Mouse (Mus musculus) ES-E14 (cell line): ENCODE data around the gene Cadm1. TPM values are rescaled to one million over a fixed set of nuclear protein-coding genes. Genes with fewer than 3 reads are reported as not detected.

Experiments used
- DNase-seq: peaks from one replicate; pipeline ENCODE4 v3.0.0-alpha.2; 2013; ENCODE audit warnings: low read depth, low spot score
- H3K27ac ChIP-seq: 2 replicates; pipeline ENCODE4 v1.5.1; 2012; ENCODE audit warnings: low read depth, mild to moderate bottlenecking, low read length, moderate library complexity, mixed read lengths; ENCODE audit not compliant: poor library complexity, insufficient read depth, severe bottlenecking
- H3K36me3 ChIP-seq: 2 replicates; pipeline ENCODE4 v1.6.1; 2012; ENCODE audit warnings: mild to moderate bottlenecking, low read length, moderate library complexity, mixed read lengths; ENCODE audit not compliant: control insufficient read depth, poor library complexity, insufficient read depth, severe bottlenecking
- H3K4me1 ChIP-seq, 2 experiments: fragments of 150-350 bp in 1 of 2; sonication (generic) in 1 of 2; 2 replicates each; pipeline ENCODE4 v1.6.1; 2012; ENCODE audit warnings: low read length in 2 of 2, mild to moderate bottlenecking in 1 of 2, mixed read lengths in 1 of 2; ENCODE audit not compliant: control insufficient read depth in 2 of 2, insufficient read depth in 2 of 2, poor library complexity in 1 of 2
- H3K4me3 ChIP-seq, 2 experiments: fragments of 150-350 bp in 1 of 2; sonication (generic) in 1 of 2; 2 replicates each; pipeline ENCODE4 v1.5.1; 2012; ENCODE audit warnings: low read length in 2 of 2, low read depth in 1 of 2, mild to moderate bottlenecking in 1 of 2, mixed read lengths in 1 of 2; ENCODE audit not compliant: insufficient read depth in 1 of 2, poor library complexity in 1 of 2, severe bottlenecking in 1 of 2
- H3K9ac ChIP-seq: 2 replicates; pipeline ENCODE4 v1.6.1; 2012; ENCODE audit warnings: low read depth, mild to moderate bottlenecking, low read length, mixed read lengths; ENCODE audit not compliant: poor library complexity, insufficient read depth, severe bottlenecking
- H3K9me3 ChIP-seq: fragments of 150-350 bp; sonication (generic); 2 replicates; pipeline ENCODE4 v1.6.1; 2012; ENCODE audit warnings: low read depth, mild to moderate bottlenecking, low read length; ENCODE audit not compliant: control insufficient read depth, insufficient read depth
- CHD2 ChIP-seq: IDR thresholded peaks from 2 replicates; pipeline ENCODE4 v1.6.1; 2014; ENCODE audit warnings: mild to moderate bottlenecking, low read depth, low read length, inconsistent platforms
- HCFC1 ChIP-seq: IDR thresholded peaks from 2 replicates; pipeline ENCODE4 v1.6.1; 2012; ENCODE audit warnings: low read length, inconsistent platforms, borderline replicate concordance; ENCODE audit not compliant: insufficient read depth
- MAFK ChIP-seq: IDR thresholded peaks from 2 replicates; pipeline ENCODE4 v1.6.1; 2014; ENCODE audit warnings: mild to moderate bottlenecking, low read depth, low read length, inconsistent platforms; ENCODE audit not compliant: insufficient read depth
- ZC3H11A ChIP-seq: IDR thresholded peaks from 2 replicates; pipeline ENCODE4 v1.6.1; 2012; ENCODE audit warnings: low read depth, mild to moderate bottlenecking, inconsistent platforms, low read length, borderline replicate concordance
- ZNF384 ChIP-seq: IDR thresholded peaks from 2 replicates; pipeline ENCODE4 v1.6.1; 2012; ENCODE audit warnings: low read depth, low read length, inconsistent platforms
- in situ Hi-C, 2 experiments: fragments of 600-800 bp; cut with MboI; formaldehyde crosslinking; loops; one replicate each; pipeline ENCODE4 v1.15.1; 2025; ENCODE audit warnings: low sequenced_read_pairs in 2 of 2, inconsistent platforms in 1 of 2; ENCODE audit not compliant: unreplicated experiment in 2 of 2
- total RNA-seq: library from RNA; depleted of rRNA; stranded (reverse); fragments of 300-350 nt; gene quantifications from 2 replicates; pipeline ENCODE4 v1.2.3, GENCODE M21; 2012; rRNA removed

Gene Cadm1
- 78.7 and 121 TPM in 2 replicates for total RNA-seq

DNA sequence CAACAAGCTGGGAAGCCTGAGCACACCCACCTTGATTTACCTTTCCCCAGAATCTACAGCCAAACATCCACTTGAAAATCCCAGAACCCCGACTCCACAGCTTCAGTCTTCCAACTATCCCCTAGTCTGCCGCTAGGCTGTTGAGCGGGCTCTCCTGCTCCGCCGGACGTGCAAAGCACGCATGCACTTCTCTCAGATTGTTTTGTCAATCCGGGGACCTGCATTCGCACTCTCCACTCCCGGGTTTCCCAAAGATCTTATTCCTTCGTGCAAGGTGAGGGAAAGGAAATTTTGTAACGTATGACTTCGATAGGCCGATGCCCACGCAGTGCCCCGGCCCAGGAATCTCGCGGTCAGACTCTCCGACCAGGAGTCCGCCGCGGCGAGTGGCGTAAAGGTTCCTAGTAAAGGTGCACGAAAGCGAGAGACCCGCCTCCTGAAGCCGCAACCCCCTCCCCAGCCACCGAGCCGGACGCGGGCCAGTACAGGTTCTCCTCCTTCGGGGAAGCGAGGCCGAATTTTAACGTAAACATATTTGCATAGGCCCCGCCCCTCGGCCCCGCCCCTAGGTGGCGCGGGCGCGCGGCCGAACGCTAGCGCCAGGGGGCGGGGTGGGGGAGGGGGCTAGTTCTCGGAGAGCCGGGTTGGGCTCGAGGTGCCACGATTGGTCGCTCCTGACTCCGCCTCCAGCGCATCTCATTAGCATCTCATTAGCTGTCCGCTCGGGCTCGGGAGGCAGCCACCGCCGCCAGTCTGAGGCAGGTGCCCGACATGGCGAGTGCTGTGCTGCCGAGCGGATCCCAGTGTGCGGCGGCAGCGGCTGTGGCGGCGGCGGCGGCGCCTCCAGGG, at the start of gene Cadm1:
Cadm1 (plus strand) TSS at position 572 of the 849 bp plus-strand sequence.
- Histone ChIP-seq H3K4me3 (peak within 1 kb of the TSS; percentile 93 to 99), H3K9ac (peak within 1 kb of the TSS; percentile 97), H3K4me1 (peaks cover 4 to 9% of the 10 kb centered on the region in 2 experiments), H3K27ac (peak within 1 kb of the TSS; percentile 70), H3K9me3 (no peaks in the 10 kb centered on the region), H3K36me3 (no peaks in the 10 kb centered on the region)
- in situ Hi-C loops = no loop called here
- peak; percentile 97 for DNase-seq
- TF ChIP-seq MAFK (no peak), HCFC1 (0 out of 2 replicates have a peak, but pooled peaks have one; percentile 53)

DNA sequence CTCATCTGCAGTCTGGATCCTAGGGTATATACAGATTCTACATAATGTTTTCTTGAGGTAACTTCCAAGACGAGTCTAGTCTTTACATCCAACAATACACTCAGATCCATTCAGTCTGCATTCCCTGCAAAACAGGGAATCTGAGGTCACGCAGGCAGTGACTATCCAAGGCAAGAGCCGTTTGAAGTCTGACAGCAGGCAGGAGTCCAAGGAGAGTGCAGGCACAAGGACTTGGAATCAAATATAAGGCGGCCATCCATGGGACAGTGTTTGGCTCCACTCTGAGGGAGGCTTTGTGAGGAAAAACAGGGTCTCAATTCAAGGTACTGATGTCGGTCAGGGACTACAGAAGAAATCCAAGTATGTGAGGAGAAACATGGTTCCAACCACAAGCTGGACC, 45.5 kb upstream of the Cadm1 start:
- H3K9me3 ChIP-seq = no peaks in the 10 kb centered on the region
- H3K9ac ChIP-seq = no peak overlapping the region
- no peak overlapping the region for H3K4me3 ChIP-seq
- no peaks in the 10 kb centered on the region for H3K4me1 ChIP-seq
- DNase-seq = no peak
- in situ Hi-C loops = no loop called here
- H3K36me3 ChIP-seq = no peaks in the 10 kb centered on the region
- no peak for TF ChIP-seq MAFK
- TF ChIP-seq CHD2 = no peak
- no peak for TF ChIP-seq ZNF384
- no peak for TF ChIP-seq ZC3H11A
- no peak for TF ChIP-seq HCFC1
- no peak overlapping the region for H3K27ac ChIP-seq

DNA sequence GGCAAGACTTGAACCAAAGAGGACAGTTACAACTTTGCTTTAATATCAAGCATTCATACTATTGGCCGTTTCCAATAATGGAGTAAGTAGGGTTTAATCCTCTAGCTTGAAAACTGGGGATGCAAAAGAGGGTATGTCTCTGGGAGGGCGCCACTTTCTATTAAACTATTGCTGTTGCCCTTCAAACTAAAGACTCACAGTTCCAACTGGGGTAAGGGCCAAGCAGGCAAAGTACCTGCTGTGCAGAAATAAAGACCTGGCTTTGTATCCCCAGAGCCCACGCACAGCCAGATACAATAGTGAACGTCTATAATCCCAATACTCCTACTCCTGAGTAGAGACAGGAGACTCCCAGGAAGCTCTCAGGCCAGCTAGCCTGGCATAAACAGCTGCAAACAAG, 44.8 kb upstream of the Cadm1 start:
- Histone ChIP-seq H3K9ac (no peak overlapping the region), H3K36me3 (no peaks in the 10 kb centered on the region), H3K27ac (no peak overlapping the region), H3K4me1 (no peaks in the 10 kb centered on the region), H3K9me3 (no peaks in the 10 kb centered on the region), H3K4me3 (no peak overlapping the region)
- in situ Hi-C loops = no loop called here
- DNase-seq = no peak
- no peak for TF ChIP-seq HCFC1

- no peaks in the 10 kb centered on the region for H3K4me1 ChIP-seq
- no peak overlapping the region for H3K9ac ChIP-seq
- in situ Hi-C loops = no loop called here
- H3K27ac ChIP-seq = no peak overlapping the region
- H3K4me3 ChIP-seq = no peak overlapping the region
- no peak for DNase-seq
- H3K9me3 ChIP-seq = no peaks in the 10 kb centered on the region
- no peak for TF ChIP-seq ZC3H11A
- TF ChIP-seq CHD2 = no peak
- TF ChIP-seq HCFC1 = no peak
- no peak for TF ChIP-seq MAFK
- no peak for TF ChIP-seq ZNF384
- H3K36me3 ChIP-seq = no peaks in the 10 kb centered on the region
These were observed 30.2 kb upstream of the Cadm1 start for GRCm38 (mm10) chr9:47499761-47500160.

GRCm38 (mm10) chr9:47505956-47506355, 24.0 kb upstream of the Cadm1 start:
- in situ Hi-C loops = no loop called here
- no peaks in the 10 kb centered on the region for H3K9me3 ChIP-seq
- H3K9ac ChIP-seq = no peak overlapping the region
- no peak overlapping the region for H3K4me3 ChIP-seq
- 0 out of 4 replicates have a peak, but pooled peaks cover 0 to 1% of the 10 kb centered on the region in 2 experiments for H3K4me1 ChIP-seq
- no peak for DNase-seq
- TF ChIP-seq ZC3H11A (no peak), ZNF384 (no peak), MAFK (no peak), HCFC1 (no peak), CHD2 (no peak)
- H3K36me3 ChIP-seq = no peaks in the 10 kb centered on the region
- no peak overlapping the region for H3K27ac ChIP-seq
